Mouse (Mus musculus) ES-E14 (cell line): Measurements from ENCODE around the gene Dnajc14.
"Not testable (repeated sequence)": the region's sequence is repeated elsewhere in the genome, so short reads cannot be mapped to it uniquely, and the experiment has no call there.

Experiments used
- CHD2 ChIP-seq: IDR thresholded peaks from 2 replicates; pipeline ENCODE4 v1.6.1; 2014; ENCODE audit warnings: mild to moderate bottlenecking, low read depth, low read length, inconsistent platforms
- HCFC1 ChIP-seq: IDR thresholded peaks from 2 replicates; pipeline ENCODE4 v1.6.1; 2012; ENCODE audit warnings: low read length, inconsistent platforms, borderline replicate concordance; ENCODE audit not compliant: insufficient read depth

- TF ChIP-seq HCFC1, CHD2: not testable (repeated sequence)
Observed at GRCm38 (mm10) chr10:128823087-128823486, 19.2 kb downstream of the Dnajc14 start.
